Mouse (Mus musculus) B cell, adult 67 days (primary cell): ENCODE data around the gene Pole2. TPM values are rescaled to one million over a fixed set of nuclear protein-coding genes. Genes with fewer than 3 reads are reported as not detected.

Experiments
- total RNA-seq, 2 experiments: library from RNA; stranded (reverse); gene quantifications; 4 replicates each; pipeline ENCODE4 v1.2.4; 2023

The Pole2 gene
- total RNA-seq = 1 to 10 TPM; 2.4 to 3.8 TPM

GRCm38 (mm10) chr12:69227776-69228466, at the start of gene Pole2:
Gene Pole2, minus strand, starts transcription at chr12:69228195.

GRCm38 (mm10) chr12:69240876-69241275, 12.9 kb upstream of the Pole2 start, which contains the start of gene Klhdc1:
Gene Klhdc1, plus strand, starts transcription at chr12:69241176.

GRCm38 (mm10) chr12:69204052-69204833, 23.8 kb downstream of the Pole2 start, which contains the start of gene Gm49384:
Gene Gm49384, minus strand, starts transcription at chr12:69204267.

DNA sequence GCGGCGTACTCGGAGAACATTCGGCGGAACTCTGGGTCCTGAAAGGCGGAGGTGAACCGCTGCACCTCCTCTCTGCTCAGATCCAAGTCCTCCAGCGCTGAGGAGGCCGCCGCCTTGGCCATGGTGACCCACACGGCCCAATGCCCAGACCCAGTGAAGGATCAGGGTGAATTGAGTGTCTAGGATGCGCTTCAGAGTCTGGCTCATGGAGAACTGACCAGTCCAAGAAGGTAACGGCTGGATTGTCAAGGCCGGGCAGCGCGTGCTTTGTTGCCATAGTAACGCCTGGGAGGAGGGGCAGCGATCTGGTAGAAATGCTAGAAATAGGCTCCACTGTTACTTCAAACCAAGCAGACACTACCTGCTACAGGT, 29.8 kb downstream of the Pole2 start, which contains the start of gene Dnaaf2:
Dnaaf2 (minus strand) TSS at position 266 of the 372 bp plus-strand sequence.

DNA sequence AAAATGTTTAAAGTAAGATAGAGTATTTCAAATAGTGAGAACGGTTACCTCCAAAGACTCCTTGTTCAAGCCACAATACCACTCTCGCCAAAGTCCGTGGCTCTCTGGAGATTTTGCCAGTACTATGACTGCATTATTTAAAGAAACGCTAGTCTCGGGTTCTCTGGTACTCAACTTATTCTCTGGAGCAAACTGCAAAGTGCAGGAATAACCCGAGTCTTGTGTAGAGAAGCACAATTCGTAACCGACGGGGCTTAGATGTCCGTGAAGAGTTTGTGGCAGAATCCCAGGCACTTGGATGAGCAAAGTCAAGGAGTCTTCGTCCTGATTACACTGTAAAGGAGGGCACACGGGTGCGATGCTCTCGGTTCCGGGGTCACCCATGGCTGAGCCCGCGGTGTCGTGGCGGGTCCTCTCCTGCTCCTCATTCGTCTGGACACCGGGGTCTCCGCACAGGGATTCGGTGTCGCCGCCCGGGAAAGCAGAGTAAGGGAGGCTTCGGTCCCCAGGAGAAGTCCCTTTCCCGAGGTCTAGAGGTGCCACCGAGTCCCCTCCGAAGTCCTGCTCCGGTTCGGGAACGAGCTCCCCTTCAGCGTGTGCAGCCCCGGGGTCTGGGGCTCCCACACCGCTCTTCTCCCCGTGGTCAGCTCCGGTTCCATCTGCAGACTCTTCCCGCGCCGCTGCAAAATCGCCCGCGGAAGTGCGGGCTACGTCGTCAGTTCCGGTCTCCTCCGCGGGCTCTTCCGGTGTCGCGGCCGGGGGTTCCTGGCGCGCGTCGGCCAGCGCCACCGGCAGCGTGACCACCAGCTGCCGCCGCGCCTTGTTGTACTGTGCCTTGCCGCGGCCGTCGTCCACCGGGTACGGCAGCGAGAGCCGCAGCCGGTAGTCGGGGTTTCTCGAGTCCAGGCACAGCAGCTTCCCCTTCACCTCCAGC, 31.3 kb downstream of the Pole2 start, which contains the start of gene Gm49383:
Gm49383 (minus strand) TSS at position 661 of the 934 bp plus-strand sequence.

GRCm38 (mm10) chr12:69183583-69184308, 44.2 kb downstream of the Pole2 start, which contains the start of the genes Rpl36al and Mgat2:
Gene Rpl36al, minus strand, starts transcription at chr12:69184083.
Gene Mgat2, plus strand, starts transcription at chr12:69184157.

GRCm38 (mm10) chr12:69168461-69169106, 59.4 kb downstream of the Pole2 start, which contains the start of gene Lrr1:
Gene Lrr1, plus strand, starts transcription at chr12:69168814.

GRCm38 (mm10) chr12:69158765-69159577, 69.0 kb downstream of the Pole2 start, which contains the start of gene Rps29:
Gene Rps29, minus strand, starts transcription at chr12:69159186.

Other genes starting within 250 kb of the Pole2 start
- 1,000 to 10,000 TPM; 5,005 to 5,064 TPM for gene Rps29, start 69.0 kb downstream of the Pole2 start, total RNA-seq
- gene Lrr1, start 59.4 kb downstream of the Pole2 start, total RNA-seq = not detected
- gene Rpl36al, start 44.1 kb downstream of the Pole2 start, total RNA-seq = 100 to 1,000 TPM; 369 to 396 TPM
- 10 to 100 TPM; 30.7 to 33.1 TPM for gene Mgat2, start 44.0 kb downstream of the Pole2 start, total RNA-seq
- gene Gm49383, start 31.1 kb downstream of the Pole2 start, total RNA-seq = 1 to 10 TPM; 6.2 to 7.6 TPM
- 1 to 10 TPM; 1.8 to 2.8 TPM for gene Dnaaf2, start 29.8 kb downstream of the Pole2 start, total RNA-seq
- 1 to 10 TPM; 4.1 to 8.5 TPM for gene Gm49384, start 23.9 kb downstream of the Pole2 start, total RNA-seq
- 1 to 10 TPM; 7.6 to 8.3 TPM for gene Klhdc1, start 13.0 kb upstream of the Pole2 start, total RNA-seq
- 10 to 100 TPM; 25.0 to 25.1 TPM for gene Klhdc2, start 68.5 kb upstream of the Pole2 start, total RNA-seq
- 100 to 1,000 TPM; 119 to 138 TPM for gene Nemf, start 129.0 kb upstream of the Pole2 start, total RNA-seq
- gene Arf6, start 144.0 kb upstream of the Pole2 start, total RNA-seq = 100 to 1,000 TPM; 309 to 322 TPM
- gene Gm9887, start 144.3 kb upstream of the Pole2 start, total RNA-seq = 10 to 100 TPM in 1 of 2 experiments, 1 to 10 TPM in 1; 7.1 to 10.3 TPM